Comparison of ENCODE assay signal across 7 mouse cellular contexts in the genomic region with DNA sequence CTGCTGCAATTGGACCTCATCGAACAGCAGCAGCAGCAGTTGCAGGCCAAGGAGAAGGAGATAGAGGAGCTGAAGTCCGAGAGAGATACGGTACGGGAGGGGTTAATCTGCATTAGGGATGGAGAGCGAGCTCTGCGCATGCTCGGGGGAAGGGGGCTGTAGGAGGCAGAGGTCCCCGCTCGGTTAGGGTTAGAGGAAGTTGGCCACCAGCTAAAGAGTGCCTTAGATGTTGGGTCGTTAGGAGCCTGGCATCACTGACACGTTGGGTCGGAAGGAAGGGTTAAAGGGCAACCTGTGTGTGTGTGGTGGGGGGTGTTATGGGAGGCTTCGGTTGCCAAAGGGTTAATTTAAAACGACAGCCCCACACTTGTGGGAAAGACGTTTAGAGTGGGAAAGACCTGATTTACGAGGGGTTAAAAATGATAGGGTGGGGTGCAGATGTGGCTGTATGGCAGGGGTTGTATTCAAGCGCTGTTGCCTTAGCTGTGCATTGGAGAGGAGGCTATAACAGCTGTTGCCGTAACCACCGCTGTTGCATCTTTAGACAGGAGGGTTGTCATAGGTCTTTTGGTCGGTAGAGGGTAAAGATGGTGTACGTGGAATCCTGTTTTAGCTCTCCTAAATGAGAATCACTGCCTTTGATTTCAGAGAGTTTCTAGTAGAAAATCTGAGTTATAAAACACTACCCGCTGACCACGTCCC. TPM values are rescaled to one million over a fixed set of nuclear protein-coding genes. Genes with fewer than 3 reads are reported as not detected.
DNase-seq lines count a peak whose midpoint lies in the region; ATAC-seq and TF ChIP-seq lines count a peak whose summit lies in the region.

No protein-coding gene starts in this region.

- H3K79me2 ChIP-seq in MEL (ENCODE audit: control insufficient read depth, insufficient read depth, low read length, poor library complexity) = peaks cover 45% of the 10 kb centered on the region

- intact Hi-C loops in heart, postnatal 36 days (cut with DNase I) = no loop called here

- ATAC-seq in forebrain, embryonic 14.5 days = peak; percentile 57

- peak; percentile 88 for DNase-seq in MEL (ENCODE audit: low read depth, low spot score)
- peak; percentile 94 for DNase-seq in brain, embryonic 14.5 days (ENCODE audit: low read depth)
- DNase-seq in forebrain, embryonic 14.5 days (ENCODE audit: low spot score) = peak; percentile 92
- DNase-seq in heart, postnatal 36 days = peak; percentile 65 to 75
- peak; percentile 65 to 69 for DNase-seq in layer of hippocampus, adult 8-10 months (ENCODE audit: low spot score in 2 of 2)
- peak; percentile 80 for DNase-seq in lung, postnatal 10 days
- DNase-seq in right cerebral cortex, adult 18-20 months = peak; percentile 70

- peak overlapping the region; percentile 88 for H3K4me2 ChIP-seq in forebrain, embryonic 14.5 days (ENCODE audit: low read length)

- H3K27ac ChIP-seq in MEL (ENCODE audit: control insufficient read depth, low read depth, low read length) = peak overlapping the region; percentile 70
- H3K27ac ChIP-seq in forebrain, embryonic 14.5 days (ENCODE audit: low read depth, low read length) = peak overlapping the region; percentile 100

- peak overlapping the region; percentile 65 to 90 for H3K4me3 ChIP-seq in MEL (ENCODE audit: control insufficient read depth in 1 of 2, insufficient read depth in 1 of 2, low read depth in 2 of 2, low read length in 2 of 2)
- H3K4me3 ChIP-seq in forebrain, embryonic 14.5 days (ENCODE audit: low read depth, low read length) = peak overlapping the region; percentile 100

- no peak for TF ChIP-seq CTCF in MEL (IDR thresholded peaks at IDR 0.05 in 2 of 3, conservative IDR thresholded peaks at IDR 0.05 in 1 of 3; ENCODE audit: control insufficient read depth in 1 of 3, insufficient read depth in 1 of 3, low read depth in 2 of 3, low read length in 3 of 3, poor library complexity in 1 of 3, severe bottlenecking in 1 of 3)
- TF ChIP-seq CTCF in brain, embryonic 14.5 days (IDR thresholded peaks at IDR 0.05; ENCODE audit: borderline replicate concordance, extremely low read depth, insufficient read depth, insufficient read length) = no peak

- TF ChIP-seq RAD21 in MEL (IDR thresholded peaks at IDR 0.05; ENCODE audit: low read depth, low read length) = no peak

- WGBS in forebrain, embryonic 14.5 days = 4% methylated on average over 23 of the region's 23 CpGs

- no peak for TF ChIP-seq POLR2A in MEL (IDR thresholded peaks at IDR 0.05; ENCODE audit: control insufficient read depth in 1 of 2, insufficient read depth in 1 of 2, low read depth in 1 of 2, low read length in 2 of 2, poor library complexity in 1 of 2)
- no peak for TF ChIP-seq POLR2A in brain, embryonic 14.5 days (IDR thresholded peaks at IDR 0.05; ENCODE audit: borderline replicate concordance, extremely low read depth, insufficient read depth, insufficient read length, poor library complexity, severe bottlenecking)

- TF ChIP-seq EP300 in MEL (IDR thresholded peaks at IDR 0.05; ENCODE audit: low read depth in 1 of 2, low read length in 2 of 2) = no peak

- peaks cover 4 to 27% of the 10 kb centered on the region in 2 experiments for H3K4me1 ChIP-seq in MEL (ENCODE audit: control insufficient read depth in 1 of 2, insufficient read depth in 2 of 2, low read length in 2 of 2)
- peaks cover 26% of the 10 kb centered on the region for H3K4me1 ChIP-seq in forebrain, embryonic 14.5 days (ENCODE audit: control insufficient read depth, insufficient read depth, low read length)

- peaks cover 16 to 24% of the 10 kb centered on the region in 2 experiments for H3K36me3 ChIP-seq in MEL (ENCODE audit: control insufficient read depth in 1 of 2, insufficient read depth in 2 of 2, low read length in 2 of 2)
- H3K36me3 ChIP-seq in forebrain, embryonic 14.5 days (ENCODE audit: control insufficient read depth, insufficient read depth, low read length) = peaks cover 36% of the 10 kb centered on the region

- H3K9me3 ChIP-seq in MEL (replicated peaks; ENCODE audit: insufficient read depth, low read length) = no peaks in the 10 kb centered on the region
- no peaks in the 10 kb centered on the region for H3K9me3 ChIP-seq in forebrain, embryonic 14.5 days (replicated peaks; ENCODE audit: control insufficient read depth, low read length)

- peak overlapping the region; percentile 84 for H3K9ac ChIP-seq in MEL (ENCODE audit: control insufficient read depth, low read depth, low read length, poor library complexity, severe bottlenecking)
- peak overlapping the region; percentile 100 for H3K9ac ChIP-seq in forebrain, embryonic 14.5 days (ENCODE audit: low read length)

- no peaks in the 10 kb centered on the region for H3K27me3 ChIP-seq in MEL (ENCODE audit: control insufficient read depth in 1 of 2, insufficient read depth in 2 of 2, low read length in 2 of 2)
- no peaks in the 10 kb centered on the region for H3K27me3 ChIP-seq in forebrain, embryonic 14.5 days (replicated peaks; ENCODE audit: control insufficient read depth, insufficient read depth, low read length)

TF ChIP-seq in MEL, 35 proteins besides CTCF, POLR2A, EP300 and RAD21 (continues in another document):
- TF ChIP-seq JUND (IDR thresholded peaks at IDR 0.05; ENCODE audit: low read depth, low read length) = no peak
- no peak for TF ChIP-seq POLR2AphosphoS2 (IDR thresholded peaks at IDR 0.05; ENCODE audit: low read length)
- TF ChIP-seq E2F4 (IDR thresholded peaks at IDR 0.05; ENCODE audit: borderline replicate concordance, low read depth, low read length) = no peak
- TF ChIP-seq USF2 (IDR thresholded peaks at IDR 0.05; ENCODE audit: borderline replicate concordance in 1 of 2, insufficient read depth in 1 of 2, low read depth in 1 of 2, low read length in 2 of 2) = no peak
- peak; percentile 85 for TF ChIP-seq SIN3A (IDR thresholded peaks at IDR 0.05; ENCODE audit: low read length)
- TF ChIP-seq NRF1 (IDR thresholded peaks at IDR 0.05; ENCODE audit: insufficient read depth, low read depth, low read length, poor library complexity, severe bottlenecking) = peak; percentile 99
- no peak for TF ChIP-seq ZMIZ1 (IDR thresholded peaks at IDR 0.05; ENCODE audit: low read depth, low read length)
- TF ChIP-seq HCFC1 (IDR thresholded peaks at IDR 0.05; ENCODE audit: low read depth, low read length) = peak; percentile 58; the same call in 1 of the 2 replicates
- TF ChIP-seq ETS1 (IDR thresholded peaks at IDR 0.05; ENCODE audit: low read depth, low read length) = no peak; the same call in 1 of the 2 replicates
- peak; percentile 96 for TF ChIP-seq MAZ (IDR thresholded peaks at IDR 0.05; ENCODE audit: low read depth, low read length)
- TF ChIP-seq MAX (IDR thresholded peaks at IDR 0.05; ENCODE audit: low read length) = peak; percentile 35; the same call in 1 of the 2 replicates
- 0 out of 2 replicates have a peak, but pooled peaks have one; percentile 36 for TF ChIP-seq RCOR1 (IDR thresholded peaks at IDR 0.05; ENCODE audit: low read depth, low read length)
- TF ChIP-seq GABPA (IDR thresholded peaks at IDR 0.05; ENCODE audit: low read depth, low read length) = no peak
- no peak for TF ChIP-seq USF1 (IDR thresholded peaks at IDR 0.05; ENCODE audit: low read depth, low read length)
- TF ChIP-seq ZKSCAN1 (IDR thresholded peaks at IDR 0.05; ENCODE audit: low read depth, low read length) = no peak
- no peak for TF ChIP-seq MYB (IDR thresholded peaks at IDR 0.05; ENCODE audit: low read depth, low read length)

RNA-seq across cellular contexts. Expression of a gene that starts 1.4 kb away (rescaled TPM):
- total RNA-seq in MEL (2012; rRNA removed) = 35.0 and 37.1 TPM in 2 replicates
- 10 to 100 TPM in 1 of 2 experiments, not detected in 1; 49.4 TPM for polyA plus RNA-seq in MEL (2012; ENCODE audit: insufficient read depth in 1 of 2, insufficient read length in 2 of 2, low read depth in 1 of 2, low replicate concordance in 2 of 2, missing spikeins in 1 of 2)
- 92.1 and 104 TPM in 2 replicates for polyA plus RNA-seq in brain, embryonic 14.5 days (2012; rRNA removed)
- 19.3 and 20.5 TPM in 2 replicates for polyA plus RNA-seq in forebrain, embryonic 14.5 days (2014; fragmentation: Nextera tagmentation; extraction: Ambion mirVana)
- total RNA-seq in heart, postnatal 36 days (2021) = 10 to 100 TPM; 74.4 to 75.3 TPM
- total RNA-seq in layer of hippocampus, adult 8-10 months (2022) = 100 to 1,000 TPM; 140 to 201 (median 177) TPM

RNA-seq across cellular contexts. Expression of a gene that starts 8.0 kb away (rescaled TPM):
- total RNA-seq in MEL (2012; rRNA removed) = 18.2 and 20.9 TPM in 2 replicates
- polyA plus RNA-seq in MEL (2012; ENCODE audit: insufficient read depth in 1 of 2, insufficient read length in 2 of 2, low read depth in 1 of 2, low replicate concordance in 2 of 2, missing spikeins in 1 of 2) = 10 to 100 TPM; 58.6 to 61.0 TPM
- 66.6 and 74.3 TPM in 2 replicates for polyA plus RNA-seq in brain, embryonic 14.5 days (2012; rRNA removed)
- 41.0 and 45.0 TPM in 2 replicates for polyA plus RNA-seq in forebrain, embryonic 14.5 days (2014; fragmentation: Nextera tagmentation; extraction: Ambion mirVana)
- total RNA-seq in heart, postnatal 36 days (2021) = 10 to 100 TPM; 26.1 to 26.2 TPM
- total RNA-seq in layer of hippocampus, adult 8-10 months (2022) = 10 to 100 TPM; 50.5 to 64.9 (median 59.4) TPM

RNA-seq across cellular contexts. Expression of a gene that starts 21.5 kb away (rescaled TPM):
- total RNA-seq in MEL (2012; rRNA removed) = 1.9 and 2.0 TPM in 2 replicates
- 1 to 10 TPM in 1 of 2 experiments, not detected in 1; 5.6 TPM for polyA plus RNA-seq in MEL (2012; ENCODE audit: insufficient read depth in 1 of 2, insufficient read length in 2 of 2, low read depth in 1 of 2, low replicate concordance in 2 of 2, missing spikeins in 1 of 2)
- 3.6 and 4.1 TPM in 2 replicates for polyA plus RNA-seq in brain, embryonic 14.5 days (2012; rRNA removed)
- polyA plus RNA-seq in forebrain, embryonic 14.5 days (2014; fragmentation: Nextera tagmentation; extraction: Ambion mirVana) = 2.2 and 3.1 TPM in 2 replicates
- 100 to 1,000 TPM; 104 to 107 TPM for total RNA-seq in heart, postnatal 36 days (2021)
- 10 to 100 TPM; 86.6 to 99.6 (median 92.7) TPM for total RNA-seq in layer of hippocampus, adult 8-10 months (2022)

RNA-seq across cellular contexts. Expression of a gene that starts 39.9 kb away (rescaled TPM):
- 0.46 and 0.58 TPM in 2 replicates for total RNA-seq in MEL (2012; rRNA removed)
- 1 to 10 TPM in 1 of 2 experiments, not detected in 1; 1.4 TPM for polyA plus RNA-seq in MEL (2012; ENCODE audit: insufficient read depth in 1 of 2, insufficient read length in 2 of 2, low read depth in 1 of 2, low replicate concordance in 2 of 2, missing spikeins in 1 of 2)
- polyA plus RNA-seq in brain, embryonic 14.5 days (2012; rRNA removed) = 22.0 and 33.5 TPM in 2 replicates
- polyA plus RNA-seq in forebrain, embryonic 14.5 days (2014; fragmentation: Nextera tagmentation; extraction: Ambion mirVana) = 3.0 and 4.5 TPM in 2 replicates
- total RNA-seq in heart, postnatal 36 days (2021) = under 1 TPM; 0.57 to 0.72 TPM
- 100 to 1,000 TPM; 171 to 203 (median 197) TPM for total RNA-seq in layer of hippocampus, adult 8-10 months (2022)

RNA-seq across cellular contexts. Expression of a gene that starts 56.2 kb away (rescaled TPM):
- 22.0 and 29.6 TPM in 2 replicates for total RNA-seq in MEL (2012; rRNA removed)
- polyA plus RNA-seq in MEL (2012; ENCODE audit: insufficient read depth in 1 of 2, insufficient read length in 2 of 2, low read depth in 1 of 2, low replicate concordance in 2 of 2, missing spikeins in 1 of 2) = 10 to 100 TPM in 1 of 2 experiments, not detected in 1; 50.9 TPM
- polyA plus RNA-seq in brain, embryonic 14.5 days (2012; rRNA removed) = 600 and 616 TPM in 2 replicates
- polyA plus RNA-seq in forebrain, embryonic 14.5 days (2014; fragmentation: Nextera tagmentation; extraction: Ambion mirVana) = 164 and 199 TPM in 2 replicates
- 100 to 1,000 TPM; 100 to 111 TPM for total RNA-seq in heart, postnatal 36 days (2021)
- 100 to 1,000 TPM; 919 to 985 (median 938) TPM for total RNA-seq in layer of hippocampus, adult 8-10 months (2022)

Comparison
In these comparisons a context has a peak if more than half of its experiments do, and no peak if none do; other contexts are left out.
1. Peak in every context shown above with its lines: DNase-seq, ATAC-seq, H3K4me3 ChIP-seq and H3K27ac ChIP-seq.
2. RNA of a gene that starts 21.5 kb away (total RNA-seq): 104 to 107 TPM in heart, postnatal 36 days and 86.6 to 99.6 TPM in layer of hippocampus, adult 8-10 months; 1.9 to 2.0 TPM in MEL; every median in the first group is over 10 times any median in the second.